Mouse (Mus musculus) heart, adult 2 months (tissue): ENCODE measurements around the gene Tnfrsf1a.

Experiments
- CTCF ChIP-seq: fragments of 200-600 bp; IDR thresholded peaks from 2 replicates; pipeline ENCODE4 v1.8.1; 2022; ENCODE audit warnings: antibody characterized with exemption, mild to moderate bottlenecking, moderate library complexity
- EP300 ChIP-seq: fragments of 200-500 bp; IDR thresholded peaks from 2 replicates; pipeline ENCODE4 v1.6.1; 2011; ENCODE audit warnings: low read depth, low read length, control low read depth; ENCODE audit not compliant: insufficient read depth
- POLR2A ChIP-seq: fragments of 200-500 bp; IDR thresholded peaks from 2 replicates; pipeline ENCODE4 v1.6.1; 2011; ENCODE audit warnings: mild to moderate bottlenecking, low read depth, low read length, control low read depth; ENCODE audit not compliant: insufficient read depth

DNA sequence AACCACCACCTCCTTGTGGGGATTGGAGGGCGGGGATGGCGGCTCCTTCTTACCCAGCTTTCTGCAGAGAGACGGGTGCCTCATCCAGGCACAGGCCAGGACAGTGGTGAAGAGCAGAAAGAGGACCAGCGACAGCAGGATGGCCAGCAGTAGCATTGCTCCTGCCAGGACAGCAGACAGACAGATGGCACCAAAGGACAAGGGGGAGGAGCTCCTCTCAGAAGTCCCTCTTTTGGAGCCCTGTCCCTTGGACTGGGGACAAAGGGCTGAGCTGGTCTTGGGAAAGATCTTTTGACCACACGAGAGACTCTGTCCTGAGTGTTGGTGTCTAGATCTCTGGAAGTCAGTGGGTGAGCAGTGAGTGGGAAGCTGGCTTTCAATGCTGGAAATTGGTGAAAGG lies 39.8 kb upstream of the Tnfrsf1a start:
- no peak for TF ChIP-seq CTCF
- no peak for TF ChIP-seq EP300
- TF ChIP-seq POLR2A = no peak
